Mouse (Mus musculus) neural tube, embryonic 14.5 days (tissue): ENCODE results near the gene Mynn. TPM values are rescaled to one million over a fixed set of nuclear protein-coding genes. Genes with fewer than 3 reads are reported as not detected.
"Not testable (repeated sequence)": the region's sequence is repeated elsewhere in the genome, so short reads cannot be mapped to it uniquely, and the experiment has no call there.

ENCODE experiments used
- ATAC-seq: fragments of 200-750 bp; cut with Nextera tagmentation; 2 replicates; pipeline ENCODE4 v1.8.0; 2017; ENCODE audit warnings: low read depth, mild to moderate bottlenecking, moderate TSS enrichment, moderate library complexity
- H3K27ac ChIP-seq: fragments of 300-500 bp; sonication (generic); 2 replicates; pipeline ENCODE4 v1.5.1; 2014; ENCODE audit warnings: low read depth, mild to moderate bottlenecking, control low read depth, low read length, moderate library complexity, mixed read lengths
- H3K27me3 ChIP-seq: fragments of 300-500 bp; sonication (generic); 2 replicates; pipeline ENCODE4 v1.6.1; 2014; ENCODE audit warnings: low read length; ENCODE audit not compliant: control insufficient read depth, insufficient read depth
- H3K36me3 ChIP-seq: fragments of 300-500 bp; sonication (generic); 2 replicates; pipeline ENCODE4 v1.6.1; 2014; ENCODE audit warnings: low read length, mixed read lengths; ENCODE audit not compliant: control insufficient read depth, insufficient read depth
- H3K4me1 ChIP-seq: fragments of 300-500 bp; sonication (generic); 2 replicates; pipeline ENCODE4 v1.6.1; 2014; ENCODE audit warnings: low read length; ENCODE audit not compliant: control insufficient read depth, insufficient read depth
- H3K4me2 ChIP-seq: fragments of 300-500 bp; sonication (generic); 2 replicates; pipeline ENCODE4 v1.6.1; 2014; ENCODE audit warnings: mild to moderate bottlenecking, low read depth, low read length, control low read depth
- H3K4me3 ChIP-seq: fragments of 300-500 bp; sonication (generic); 2 replicates; pipeline ENCODE4 v1.5.1; 2014; ENCODE audit warnings: low read depth, low read length, control low read depth, mixed read lengths
- H3K9ac ChIP-seq: fragments of 300-500 bp; sonication (generic); replicated peaks from 2 replicates; pipeline ENCODE4 v1.6.1; 2014; ENCODE audit warnings: low read depth, mild to moderate bottlenecking, control low read depth, low read length, mixed read lengths
- H3K9me3 ChIP-seq: fragments of 300-500 bp; sonication (generic); 2 replicates; pipeline ENCODE4 v1.6.1; 2016; ENCODE audit warnings: low read length; ENCODE audit not compliant: control insufficient read depth
- WGBS: fragments of 180-500 bp; shearing (Covaris S2); extraction: QIAGEN DNeasy Blood & Tissue Kit; methylation state at CpG from one replicate; pipeline ENCODE4 v1.1.7; 2014; 5-methylcytosine and 5-hydroxymethylcytosine counted together
- polyA plus RNA-seq: library from polyadenylated mRNA; unstranded; fragments of >200 nt; fragmentation: Nextera tagmentation; extraction: Ambion mirVana; gene quantifications from 2 replicates; pipeline ENCODE4 v1.2.1, GENCODE M21; 2014

The Mynn gene
- 32.0 and 40.7 TPM in 2 replicates for polyA plus RNA-seq

DNA sequence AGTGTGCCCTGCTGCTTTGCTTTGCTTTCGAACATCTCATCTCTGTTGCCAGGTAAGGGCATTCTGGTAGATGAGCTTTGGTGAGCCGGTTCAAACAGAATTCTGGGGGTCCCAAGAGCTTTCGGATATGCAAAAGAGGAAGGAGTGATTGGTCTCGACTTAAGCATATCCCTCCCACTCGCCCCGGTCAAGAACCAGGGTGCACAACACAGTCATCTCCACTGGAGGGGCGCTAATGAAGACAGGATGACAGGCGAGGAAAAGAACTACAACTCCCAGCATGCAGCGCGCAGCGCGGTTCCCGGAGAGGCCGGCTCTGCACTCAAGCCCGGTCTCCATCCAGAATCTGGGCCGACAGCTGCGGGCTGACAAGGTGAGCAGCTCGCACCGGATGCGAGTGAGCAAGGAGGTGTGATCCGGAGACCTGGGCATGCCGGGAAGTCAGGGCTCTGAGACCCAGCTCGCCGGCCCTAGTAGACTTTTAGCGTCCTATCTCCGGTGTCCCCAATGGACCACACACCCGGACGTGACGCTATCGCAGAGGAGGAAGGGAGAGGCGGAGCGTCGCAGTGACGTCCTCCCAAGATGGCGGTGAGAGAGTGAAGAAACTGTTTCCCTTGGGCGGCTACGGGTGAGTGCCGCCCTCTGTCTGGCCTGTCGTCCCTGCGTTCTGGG, at the start of gene Mynn:
Gene Mynn, plus strand, starts transcription at position 1 of the 675 bp plus-strand sequence.
- WGBS = under 1% methylated on average over 40 of the region's 40 CpGs
- peaks cover 3% of the 10 kb centered on the region; the same call in 1 of the 2 replicates for H3K36me3 ChIP-seq
- peak; percentile 95 for ATAC-seq

DNA sequence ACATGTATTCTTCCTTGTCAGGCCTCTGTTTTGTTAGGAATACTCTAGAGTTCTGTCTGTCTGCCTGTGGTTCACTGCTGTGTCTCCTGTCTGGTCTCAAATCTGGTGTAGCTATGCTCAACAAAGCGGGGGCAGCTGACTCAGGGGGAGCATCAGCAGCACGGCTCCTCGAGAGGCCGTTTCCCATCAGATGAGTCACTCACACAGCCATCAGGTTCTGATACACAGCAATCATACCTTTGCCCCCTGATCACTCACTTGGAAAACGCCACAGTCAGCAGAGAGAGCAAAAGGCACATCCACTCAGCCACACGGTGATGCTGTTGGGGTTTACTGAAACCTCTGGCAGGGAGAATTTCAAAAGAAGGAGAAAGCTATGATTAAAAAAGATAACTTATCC, 48.1 kb upstream of the Mynn start:
- 82% methylated on average over 6 of the region's 6 CpGs for WGBS
- H3K4me2 ChIP-seq = no peak overlapping the region
- H3K4me3 ChIP-seq = no peak overlapping the region
- no peaks in the 10 kb centered on the region for H3K36me3 ChIP-seq
- no peaks in the 10 kb centered on the region for H3K4me1 ChIP-seq
- no peaks in the 10 kb centered on the region for H3K9me3 ChIP-seq
- ATAC-seq = no peak
- H3K9ac ChIP-seq = no peak overlapping the region
- no peaks in the 10 kb centered on the region for H3K27me3 ChIP-seq
- H3K27ac ChIP-seq = no peak overlapping the region

More for the DNA sequence above, at the start of gene Mynn:
- Histone ChIP-seq H3K27me3 (no peaks in the 10 kb centered on the region), H3K4me1 (peaks cover 14% of the 10 kb centered on the region), H3K9me3 (no peaks in the 10 kb centered on the region), H3K9ac (peak within 1 kb of the TSS; percentile 74), H3K4me2 (peak within 1 kb of the TSS; percentile 73), H3K27ac (peak within 1 kb of the TSS; percentile 91), H3K4me3 (peak within 1 kb of the TSS; percentile 88)

DNA sequence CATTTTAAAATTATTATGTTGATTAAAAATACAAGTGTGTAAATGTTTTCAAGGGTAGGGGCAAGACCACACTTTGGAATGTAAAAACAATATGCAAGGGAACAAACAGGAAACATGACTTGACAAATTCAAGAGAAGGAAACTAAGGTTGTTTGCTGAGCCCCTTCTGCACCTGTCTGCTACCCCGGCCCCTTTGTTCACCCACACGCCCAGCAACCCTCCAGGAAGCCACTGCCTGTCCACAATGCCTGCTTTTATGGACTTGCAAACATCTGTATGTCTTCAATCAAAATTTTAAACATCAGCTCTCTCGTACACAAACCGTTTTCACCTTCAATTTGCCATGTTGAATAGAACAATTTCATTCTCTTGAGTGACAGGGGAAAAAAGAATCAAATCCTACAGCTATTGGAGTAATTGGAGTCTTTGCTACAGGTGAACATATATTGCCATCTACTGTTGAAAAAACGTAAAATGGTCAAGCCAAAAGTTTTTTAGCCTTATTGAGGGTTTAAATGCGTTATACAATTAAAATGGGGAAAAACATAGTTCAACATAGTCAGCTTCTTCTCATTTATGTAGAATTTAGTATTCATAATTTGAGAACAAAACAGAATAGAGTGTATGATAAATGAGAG, 41.1 kb upstream of the Mynn start:
- no peak for ATAC-seq
- WGBS = 58% methylated on average over 6 of the region's 6 CpGs
- H3K9ac ChIP-seq = no peak overlapping the region

DNA sequence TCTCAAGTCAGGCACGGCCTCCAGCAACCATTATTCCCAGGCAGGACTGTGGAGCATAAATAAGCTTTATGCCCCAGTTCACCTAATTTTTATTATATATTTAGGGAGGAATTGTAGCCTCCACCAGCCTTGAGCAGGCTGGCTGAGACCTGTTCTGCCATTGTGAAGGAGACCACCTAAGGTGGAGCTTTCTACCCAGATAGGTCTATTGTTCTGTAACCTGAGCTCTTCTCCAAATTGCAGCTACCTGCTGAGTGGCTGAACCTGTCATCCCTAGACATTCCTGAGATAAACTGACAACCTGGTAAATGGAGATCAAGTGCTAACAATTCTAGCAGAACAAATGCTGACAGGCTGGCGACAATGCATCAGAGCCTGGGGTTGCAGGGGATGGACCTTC, 35.5 kb upstream of the Mynn start:
- not testable (repeated sequence) for ATAC-seq, H3K27me3 ChIP-seq, H3K9me3 ChIP-seq, H3K27ac ChIP-seq, H3K4me3 ChIP-seq, H3K4me1 ChIP-seq, H3K9ac ChIP-seq, H3K36me3 ChIP-seq, H3K4me2 ChIP-seq
- WGBS = 60% methylated on average over 1 of the region's 2 CpGs

More for the DNA sequence above, 41.1 kb upstream of the Mynn start:
- no peaks in the 10 kb centered on the region for H3K9me3 ChIP-seq
- no peak overlapping the region for H3K4me2 ChIP-seq
- no peak overlapping the region for H3K27ac ChIP-seq
- no peak overlapping the region for H3K4me3 ChIP-seq
- no peaks in the 10 kb centered on the region for H3K4me1 ChIP-seq
- H3K27me3 ChIP-seq = no peaks in the 10 kb centered on the region
- no peaks in the 10 kb centered on the region for H3K36me3 ChIP-seq

DNA sequence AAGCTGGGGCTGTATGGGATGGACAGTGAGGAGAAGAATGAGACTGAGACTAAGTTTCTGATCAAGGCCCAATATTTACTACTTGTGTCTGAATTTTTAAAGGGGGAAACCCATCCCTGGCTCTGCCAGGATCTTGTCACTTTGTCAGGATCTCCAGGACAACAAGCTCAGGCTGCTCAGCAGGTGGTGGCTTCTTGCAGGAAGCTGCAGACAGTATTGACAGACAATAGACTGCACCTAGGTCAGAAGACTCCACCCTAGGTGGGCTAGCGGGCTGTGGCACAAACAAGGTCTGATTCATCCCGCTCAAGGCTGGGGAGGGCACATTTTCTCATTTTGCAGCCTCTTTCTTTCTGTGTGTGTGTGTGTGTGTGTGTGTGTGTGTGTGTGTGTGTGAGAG, 28.3 kb upstream of the Mynn start:
- Histone ChIP-seq H3K27me3 (no peaks in the 10 kb centered on the region), H3K36me3 (no peaks in the 10 kb centered on the region), H3K4me1 (no peaks in the 10 kb centered on the region), H3K4me2 (no peak overlapping the region), H3K9ac (no peak overlapping the region), H3K27ac (no peak overlapping the region), H3K4me3 (no peak overlapping the region), H3K9me3 (no peaks in the 10 kb centered on the region)
- 15% methylated on average over 2 of the region's 2 CpGs for WGBS
- no peak for ATAC-seq

DNA sequence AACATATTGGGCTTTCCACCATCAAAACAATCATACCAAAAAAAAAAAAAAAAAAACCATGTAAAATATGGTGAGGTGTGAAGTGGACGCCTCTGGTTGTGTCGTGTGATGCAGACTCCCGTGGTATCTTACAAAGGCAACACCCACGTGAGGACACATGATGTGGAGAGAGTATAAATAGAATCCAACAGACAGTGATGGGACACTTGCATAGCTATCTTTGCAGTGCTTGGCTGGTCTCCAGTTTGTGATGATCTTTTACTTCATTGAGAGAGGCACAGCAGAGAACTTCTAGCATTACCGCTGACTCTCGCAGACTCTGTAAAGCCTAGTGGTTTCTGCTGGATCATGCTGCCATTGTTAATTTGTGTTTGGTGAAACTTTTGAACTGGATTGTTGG, 13.0 kb upstream of the Mynn start:
- Histone ChIP-seq H3K9me3 (no peaks in the 10 kb centered on the region), H3K36me3 (no peaks in the 10 kb centered on the region), H3K9ac (no peak overlapping the region), H3K27ac (no peak overlapping the region), H3K4me3 (no peak overlapping the region), H3K4me2 (no peak overlapping the region), H3K4me1 (no peaks in the 10 kb centered on the region), H3K27me3 (no peaks in the 10 kb centered on the region)
- ATAC-seq = no peak
- 86% methylated on average over 6 of the region's 6 CpGs for WGBS

DNA sequence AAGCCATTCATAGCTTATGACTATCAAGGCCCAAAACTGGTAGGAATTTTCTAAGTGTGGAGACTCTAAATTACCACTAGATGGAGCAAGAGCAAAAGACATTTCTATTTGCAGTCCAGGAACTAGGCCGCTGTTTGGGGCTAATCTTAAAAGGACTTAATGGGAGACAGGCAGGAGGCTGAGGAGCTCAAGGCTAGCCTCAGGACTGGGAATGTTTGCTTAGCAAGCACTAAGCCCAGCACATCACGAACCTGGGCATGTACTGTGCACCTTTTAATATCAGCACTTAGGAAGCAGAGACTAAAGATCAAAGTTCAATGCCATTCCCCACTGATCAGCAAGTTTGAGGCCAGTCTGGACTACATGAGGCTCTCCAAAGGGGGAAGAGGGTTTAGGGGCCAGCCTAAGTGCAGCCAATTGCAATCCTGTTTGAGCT, 9.4 kb upstream of the Mynn start:
- Histone ChIP-seq H3K27me3 (no peaks in the 10 kb centered on the region), H3K4me1 (no peaks in the 10 kb centered on the region), H3K4me3 (no peak overlapping the region)

DNA sequence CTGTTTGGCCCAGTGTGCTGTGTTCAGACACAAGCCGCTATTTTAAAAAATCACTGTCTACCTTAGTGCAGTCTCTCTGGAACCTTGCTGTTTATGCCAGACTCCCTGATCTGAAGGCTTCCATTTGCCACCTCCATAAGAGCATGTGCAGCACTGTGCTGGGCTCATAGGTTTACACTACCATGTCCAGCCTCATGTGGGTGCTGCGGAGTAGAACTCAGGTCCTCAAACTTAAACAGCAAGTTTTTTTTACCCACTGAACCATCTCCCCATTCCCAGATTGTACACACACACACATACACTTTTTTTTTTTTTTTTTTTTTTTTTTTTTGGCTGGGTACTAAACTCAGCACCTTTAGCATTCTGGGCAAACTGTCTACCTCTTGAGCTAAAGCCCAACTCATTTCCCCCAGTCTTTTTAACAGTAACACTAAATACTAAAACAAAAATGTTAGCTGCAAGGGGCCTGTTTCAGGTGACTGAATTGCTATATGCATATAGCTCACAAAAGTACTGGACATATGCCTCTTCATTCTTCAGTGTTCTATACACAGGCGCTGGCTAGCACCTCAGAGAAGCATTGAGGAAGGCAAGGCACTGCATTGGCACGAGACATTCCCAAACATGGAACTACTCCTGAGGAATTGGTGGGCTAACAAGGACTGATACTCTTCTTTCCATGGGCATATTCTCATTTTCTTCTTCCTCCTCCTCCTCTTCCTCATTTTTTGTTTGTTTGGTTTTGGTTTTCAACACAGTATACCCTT, 8.0 kb upstream of the Mynn start:
- no peaks in the 10 kb centered on the region for H3K27me3 ChIP-seq
- WGBS = 74% methylated on average over 4 of the region's 4 CpGs
- no peak overlapping the region for H3K27ac ChIP-seq
- H3K4me1 ChIP-seq = no peaks in the 10 kb centered on the region
- H3K4me2 ChIP-seq = no peak overlapping the region
- H3K4me3 ChIP-seq = no peak overlapping the region
- H3K36me3 ChIP-seq = no peaks in the 10 kb centered on the region
- ATAC-seq = peak; percentile 5; the same call in 1 of the 2 replicates
- no peak overlapping the region for H3K9ac ChIP-seq
- H3K9me3 ChIP-seq = no peaks in the 10 kb centered on the region

More for the DNA sequence above, 9.4 kb upstream of the Mynn start:
- Histone ChIP-seq H3K27ac (no peak overlapping the region), H3K9me3 (no peaks in the 10 kb centered on the region), H3K9ac (no peak overlapping the region), H3K4me2 (no peak overlapping the region), H3K36me3 (no peaks in the 10 kb centered on the region)
- no peak for ATAC-seq
- WGBS = 2% methylated on average over 2 of the region's 2 CpGs
